Mouse (Mus musculus) layer of hippocampus, postnatal 14 days (tissue): ENCODE measurements around the gene Lgals1. TPM values are rescaled to one million over a fixed set of nuclear protein-coding genes. Genes with fewer than 3 reads are reported as not detected.

Experiments used
- microRNA-seq, 2 experiments: library from miRNA; unstranded; fragments of <30 nt; microRNA quantifications; one replicate each; pipeline ENCODE4 v1.2.0; 2021
- total RNA-seq, 2 experiments: library from RNA; stranded (reverse); gene quantifications; 2 replicates each; pipeline ENCODE4 v1.2.3; 2021

Lgals1 gene
- total RNA-seq, 2 experiments from 2014 or later, result 15.3 to 27.0 TPM

Small RNAs within 50 kb of the gene (microRNA-seq; reads per million reads assigned to microRNA genes)
- 0 to 1.1 reads per million in 2 experiments for gene Mir6955

Other genes with a start within 250 kb of the Lgals1 start
- gene Elfn2, start 208.0 kb upstream of the Lgals1 start, total RNA-seq, result 100 to 1,000 TPM; 161 to 171 TPM
- gene Mfng, start 153.2 kb upstream of the Lgals1 start, total RNA-seq, result 1 to 10 TPM; 7.9 to 8.3 TPM
- 1 to 10 TPM; 4.8 to 4.9 TPM for gene Card10, start 123.7 kb upstream of the Lgals1 start, total RNA-seq
- gene Cdc42ep1, start 84.1 kb upstream of the Lgals1 start, total RNA-seq, result 10 to 100 TPM in 1 of 2 experiments, 1 to 10 TPM in 1; 9.9 to 10.5 TPM
- gene Lgals2, start 71.2 kb upstream of the Lgals1 start, total RNA-seq, result not detected
- 10 to 100 TPM; 51.3 to 52.4 TPM for gene Gga1, start 49.5 kb upstream of the Lgals1 start, total RNA-seq
- under 1 TPM in 1 of 2 experiments, not detected in 1; 0.25 TPM for gene Gm49510, start 27.1 kb upstream of the Lgals1 start, total RNA-seq
- gene Sh3bp1, start 27.0 kb upstream of the Lgals1 start, total RNA-seq, result 10 to 100 TPM; 16.1 to 16.8 TPM
- gene Pdxp, start 12.8 kb upstream of the Lgals1 start, total RNA-seq, result 100 to 1,000 TPM; 141 to 146 TPM
- gene Nol12, start 8.2 kb downstream of the Lgals1 start, total RNA-seq, result 10 to 100 TPM; 35.9 to 36.1 TPM
- gene Triobp, start 21.0 kb downstream of the Lgals1 start, total RNA-seq, result 10 to 100 TPM; 19.3 to 21.1 TPM
- gene H1f0, start 101.7 kb downstream of the Lgals1 start, total RNA-seq, result 10 to 100 TPM; 88.8 to 94.3 TPM
- gene Galr3, start 115.2 kb downstream of the Lgals1 start, total RNA-seq, result under 1 TPM in 1 of 2 experiments, not detected in 1; 0.72 TPM
- 10 to 100 TPM; 18.9 to 19.0 TPM for gene Ankrd54, start 136.2 kb downstream of the Lgals1 start, total RNA-seq
- gene Eif3l, start 148.5 kb downstream of the Lgals1 start, total RNA-seq, result 10 to 100 TPM; 82.2 to 83.1 TPM
- 10 to 100 TPM; 36.5 to 39.3 TPM for gene Micall1, start 182.2 kb downstream of the Lgals1 start, total RNA-seq
- gene Polr2f, start 214.3 kb downstream of the Lgals1 start, total RNA-seq, result 100 to 1,000 TPM; 114 to 125 TPM
- 10 to 100 TPM; 12.4 to 13.5 TPM for gene 1700088E04Rik, start 214.5 kb downstream of the Lgals1 start, total RNA-seq
- 10 to 100 TPM; 52.2 to 54.1 TPM for gene Sox10, start 238.5 kb downstream of the Lgals1 start, total RNA-seq